Comparison of ENCODE assay signal across 10 mouse cellular contexts in the genomic region with DNA sequence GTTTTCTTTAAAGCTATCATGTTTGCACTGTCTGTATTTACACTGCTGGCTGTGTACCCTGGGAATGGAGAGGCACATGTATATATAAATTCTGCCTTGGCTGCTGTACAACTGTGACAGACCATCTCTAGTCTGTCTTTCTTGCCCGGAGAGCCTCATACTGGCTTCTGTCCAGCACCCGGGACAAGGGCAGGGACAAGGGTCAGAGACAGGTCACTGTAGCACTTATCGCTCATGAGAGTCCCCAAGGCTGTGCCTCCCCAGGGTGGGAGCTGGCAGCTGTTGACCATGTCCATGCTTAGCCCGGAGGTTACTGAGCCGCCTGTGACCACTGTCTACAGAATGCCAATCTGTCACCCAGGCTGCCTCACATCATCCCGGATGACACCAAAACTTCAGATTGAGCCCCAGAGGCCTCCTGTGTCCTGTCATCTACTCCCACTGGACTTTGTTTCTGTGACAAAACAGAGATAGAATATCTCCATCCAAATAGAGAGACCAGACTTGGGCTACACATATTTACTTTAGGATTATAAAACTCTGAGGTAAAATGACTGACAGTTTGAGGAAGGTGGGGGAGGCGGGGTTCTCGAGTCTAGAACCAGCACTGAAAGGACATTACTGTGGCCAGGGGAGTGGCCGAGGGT. TPM values are rescaled to one million over a fixed set of nuclear protein-coding genes. Genes with fewer than 3 reads are reported as not detected.
DNase-seq lines count a peak whose midpoint lies in the region; ATAC-seq and TF ChIP-seq lines count a peak whose summit lies in the region.
"Had no signal": no experiment of that assay in that cellular context is flagged by ENCODE, and none has a peak within 500 bp of the region (broad histone marks: within the 10 kb centered on the region; RNA-seq: fewer than 3 reads in every experiment).

No protein-coding gene starts in this region.

- no peak overlapping the region for H3K4me3 ChIP-seq in thymus, adult 2 months (ENCODE audit: control insufficient read depth, insufficient read depth, low read length)

- ATAC-seq in megakaryocyte-erythroid progenitor cell, adult 5-6 weeks (replicated peaks; ENCODE audit: low FRiP score, low TSS enrichment, poor library complexity, severe bottlenecking) = no peak
- ATAC-seq: Patski had no signal

- no peak for TF ChIP-seq CTCF in thymus, adult 2 months (IDR thresholded peaks at IDR 0.05; ENCODE audit: borderline replicate concordance, control insufficient read depth, extremely low read depth, insufficient read depth, low read length, poor library complexity)

- H3K27me3 ChIP-seq in thymus, adult 2 months (ENCODE audit: control insufficient read depth, insufficient read depth, low read length) = no peaks in the 10 kb centered on the region
- H3K27me3 ChIP-seq: Patski had no signal

- no peak overlapping the region for H3K27ac ChIP-seq in thymus, adult 2 months (ENCODE audit: control insufficient read depth, insufficient read depth, low read length)

- peaks cover 3% of the 10 kb centered on the region; the same call in 1 of the 2 replicates for H3K4me1 ChIP-seq in thymus, adult 2 months (replicated peaks; ENCODE audit: control insufficient read depth, insufficient read depth, low read length)

- no peak for TF ChIP-seq POLR2A in thymus, adult 2 months (IDR thresholded peaks at IDR 0.05; ENCODE audit: control insufficient read depth, extremely low read depth, insufficient read depth, low read length, poor library complexity)

- H3K36me3 ChIP-seq in thymus, adult 2 months (ENCODE audit: control insufficient read depth, insufficient read depth, low read length) = no peaks in the 10 kb centered on the region

- WGBS in thymus, adult 2 months = 92% methylated on average over 9 of the region's 9 CpGs

- peak; percentile 53 to 72 for DNase-seq in adrenal gland, adult (ENCODE audit: inconsistent age in 2 of 2, low spot score in 1 of 2)
- DNase-seq in adrenal gland, adult 18-20 months (ENCODE audit: low spot score in 2 of 2) = no peak
- DNase-seq in retina, postnatal 1 day = peak; percentile 27
- DNase-seq in retina, embryonic 14.5 days (ENCODE audit: low spot score) = no peak
- peak; percentile 81 to 92 for DNase-seq in lung, adult 18-20 months
- peak; percentile 76 for DNase-seq in yolk sac, embryonic 10.5 days (ENCODE audit: low spot score)
- DNase-seq in thymus, adult 2 months = no peak
- DNase-seq: right cerebral cortex, postnatal 4 days had no signal

RNA-seq across cellular contexts. Expression of gene Capn2, which starts 17.8 kb away (rescaled TPM):
- 100 to 1,000 TPM in 1 of 2 experiments, 10 to 100 TPM in 1; 63.1 to 122 TPM for total RNA-seq in adrenal gland, adult 18-20 months (2021)
- 19.4 and 23.3 TPM in 2 replicates for polyA plus RNA-seq in thymus, adult 2 months (2012; rRNA removed)
- total RNA-seq in megakaryocyte-erythroid progenitor cell, adult 5-6 weeks (2014; fragmentation: Nextera tagmentation) = 2.4 and 6.1 TPM in 2 replicates
- total RNA-seq in megakaryocyte-erythroid progenitor cell, adult 5-6 weeks (2017) = 7.2 and 16.2 TPM in 2 replicates

Comparison
In these comparisons a context has a peak if more than half of its experiments do, and no peak if none do; other contexts are left out.
1. DNase-seq: peak in adrenal gland, adult (2 of 2), retina, postnatal 1 day (single experiment), lung, adult 18-20 months (2 of 2) and yolk sac, embryonic 10.5 days (single experiment); none in adrenal gland, adult 18-20 months (0 of 2), retina, embryonic 14.5 days (single experiment) and thymus, adult 2 months (single experiment).